Mouse (Mus musculus): ENCODE measurements around the gene Ap1s3. TPM values are rescaled to one million over a fixed set of nuclear protein-coding genes. Genes with fewer than 3 reads are reported as not detected.

The Ap1s3 gene
- polyA plus RNA-seq, 1 experiment from 2014 or later = 0.11 TPM

GRCm38 (mm10) chr1:79704672-79705071, 32.9 kb upstream of the Ap1s3 start:
- Histone ChIP-seq H3K36me3 (ENCODE audit: control insufficient read depth, insufficient read depth) (peaks cover 23% of the 10 kb centered on the region), H3K4me3 (ENCODE audit: low read length) (no peak overlapping the region), H3K9ac (ENCODE audit: low read length) (no peak overlapping the region), H3K4me2 (ENCODE audit: low read depth, low read length) (no peak overlapping the region), H3K27ac (ENCODE audit: low read length) (no peak overlapping the region), H3K27me3 (ENCODE audit: control insufficient read depth, insufficient read depth, low read length) (no peaks in the 10 kb centered on the region), H3K9me3 (replicated peaks; ENCODE audit: control insufficient read depth, low read length) (no peaks in the 10 kb centered on the region), H3K4me1 (ENCODE audit: control insufficient read depth, insufficient read depth, low read length) (no peaks in the 10 kb centered on the region)
- 80% methylated on average over 2 of the region's 2 CpGs for WGBS
- no peak for ATAC-seq (replicated peaks; ENCODE audit: extremely low read depth, insufficient read depth, low FRiP score)

GRCm38 (mm10) chr1:79703520-79703919, 31.7 kb upstream of the Ap1s3 start:
- Histone ChIP-seq H3K36me3 (ENCODE audit: control insufficient read depth, insufficient read depth) (peaks cover 23% of the 10 kb centered on the region), H3K4me2 (ENCODE audit: low read depth, low read length) (no peak overlapping the region), H3K9ac (ENCODE audit: low read length) (no peak overlapping the region), H3K9me3 (replicated peaks; ENCODE audit: control insufficient read depth, low read length) (no peaks in the 10 kb centered on the region), H3K27ac (ENCODE audit: low read length) (no peak overlapping the region), H3K4me3 (ENCODE audit: low read length) (no peak overlapping the region), H3K4me1 (ENCODE audit: control insufficient read depth, insufficient read depth, low read length) (no peaks in the 10 kb centered on the region), H3K27me3 (ENCODE audit: control insufficient read depth, insufficient read depth, low read length) (no peaks in the 10 kb centered on the region)
- ATAC-seq (replicated peaks; ENCODE audit: extremely low read depth, insufficient read depth, low FRiP score) = no peak
- WGBS = 89% methylated on average over 8 of the region's 8 CpGs

GRCm38 (mm10) chr1:79698506-79698905, 26.7 kb upstream of the Ap1s3 start:
- no peak overlapping the region for H3K27ac ChIP-seq (ENCODE audit: low read length)
- no peak overlapping the region for H3K9ac ChIP-seq (ENCODE audit: low read length)
- no peaks in the 10 kb centered on the region for H3K27me3 ChIP-seq (ENCODE audit: control insufficient read depth, insufficient read depth, low read length)
- H3K4me1 ChIP-seq (ENCODE audit: control insufficient read depth, insufficient read depth, low read length) = no peaks in the 10 kb centered on the region; the same call in 1 of the 2 replicates
- no peak overlapping the region for H3K4me3 ChIP-seq (ENCODE audit: low read length)
- 78% methylated on average over 2 of the region's 2 CpGs for WGBS
- no peaks in the 10 kb centered on the region for H3K36me3 ChIP-seq (ENCODE audit: control insufficient read depth, insufficient read depth)
- no peaks in the 10 kb centered on the region for H3K9me3 ChIP-seq (replicated peaks; ENCODE audit: control insufficient read depth, low read length)
- no peak overlapping the region for H3K4me2 ChIP-seq (ENCODE audit: low read depth, low read length)
- ATAC-seq (replicated peaks; ENCODE audit: extremely low read depth, insufficient read depth, low FRiP score) = no peak

GRCm38 (mm10) chr1:79697382-79697781, 25.6 kb upstream of the Ap1s3 start:
- 0 out of 2 replicates have a peak overlapping the region, but pooled peaks have one; percentile 19 for H3K27ac ChIP-seq (ENCODE audit: low read length)
- H3K27me3 ChIP-seq (ENCODE audit: control insufficient read depth, insufficient read depth, low read length) = no peaks in the 10 kb centered on the region
- H3K4me3 ChIP-seq (ENCODE audit: low read length) = no peak overlapping the region
- no peaks in the 10 kb centered on the region for H3K9me3 ChIP-seq (replicated peaks; ENCODE audit: control insufficient read depth, low read length)
- ATAC-seq (replicated peaks; ENCODE audit: extremely low read depth, insufficient read depth, low FRiP score) = no peak; the same call in 1 of the 2 replicates
- H3K36me3 ChIP-seq (ENCODE audit: control insufficient read depth, insufficient read depth) = no peaks in the 10 kb centered on the region
- no peak overlapping the region for H3K4me2 ChIP-seq (ENCODE audit: low read depth, low read length)
- 40% methylated on average over 9 of the region's 9 CpGs for whole genome bisulfite sequencing
- H3K9ac ChIP-seq (ENCODE audit: low read length) = no peak overlapping the region
- H3K4me1 ChIP-seq (ENCODE audit: control insufficient read depth, insufficient read depth, low read length) = no peaks in the 10 kb centered on the region; the same call in 1 of the 2 replicates

- Histone ChIP-seq H3K36me3 (ENCODE audit: control insufficient read depth, insufficient read depth) (no peaks in the 10 kb centered on the region), H3K4me1 (ENCODE audit: control insufficient read depth, insufficient read depth, low read length) (no peaks in the 10 kb centered on the region; the same call in 1 of the 2 replicates), H3K4me2 (ENCODE audit: low read depth, low read length) (no peak overlapping the region), H3K4me3 (ENCODE audit: low read length) (no peak overlapping the region), H3K9me3 (replicated peaks; ENCODE audit: control insufficient read depth, low read length) (no peaks in the 10 kb centered on the region), H3K27me3 (ENCODE audit: control insufficient read depth, insufficient read depth, low read length) (no peaks in the 10 kb centered on the region), H3K27ac (ENCODE audit: low read length) (no peak overlapping the region), H3K9ac (ENCODE audit: low read length) (no peak overlapping the region)
- 49% methylated on average over 5 of the region's 5 CpGs for WGBS
- no peak for ATAC-seq (replicated peaks; ENCODE audit: extremely low read depth, insufficient read depth, low FRiP score)
These were observed 25.2 kb upstream of the Ap1s3 start for GRCm38 (mm10) chr1:79696933-79697332.

GRCm38 (mm10) chr1:79692482-79692881, 20.7 kb upstream of the Ap1s3 start:
- Histone ChIP-seq H3K4me2 (ENCODE audit: low read depth, low read length) (no peak overlapping the region), H3K27ac (ENCODE audit: low read length) (no peak overlapping the region), H3K4me1 (ENCODE audit: control insufficient read depth, insufficient read depth, low read length) (no peaks in the 10 kb centered on the region; the same call in 1 of the 2 replicates), H3K27me3 (ENCODE audit: control insufficient read depth, insufficient read depth, low read length) (no peaks in the 10 kb centered on the region), H3K9me3 (replicated peaks; ENCODE audit: control insufficient read depth, low read length) (peaks cover 5% of the 10 kb centered on the region; the same call in 1 of the 2 replicates), H3K36me3 (ENCODE audit: control insufficient read depth, insufficient read depth) (no peaks in the 10 kb centered on the region), H3K9ac (ENCODE audit: low read length) (no peak overlapping the region), H3K4me3 (ENCODE audit: low read length) (no peak overlapping the region)
- no peak for ATAC-seq (replicated peaks; ENCODE audit: extremely low read depth, insufficient read depth, low FRiP score)
- WGBS = 64% methylated on average over 3 of the region's 3 CpGs

GRCm38 (mm10) chr1:79687254-79687653, 15.5 kb upstream of the Ap1s3 start:
- H3K4me1 ChIP-seq (ENCODE audit: control insufficient read depth, insufficient read depth, low read length) = no peaks in the 10 kb centered on the region
- ATAC-seq (replicated peaks; ENCODE audit: extremely low read depth, insufficient read depth, low FRiP score) = no peak
- no peaks in the 10 kb centered on the region for H3K27me3 ChIP-seq (ENCODE audit: control insufficient read depth, insufficient read depth, low read length)
- no peak overlapping the region for H3K4me3 ChIP-seq (ENCODE audit: low read length)
- WGBS = 31% methylated on average over 1 of the region's 1 CpGs
- no peak overlapping the region for H3K27ac ChIP-seq (ENCODE audit: low read length)
- peaks cover 5% of the 10 kb centered on the region; the same call in 1 of the 2 replicates for H3K9me3 ChIP-seq (replicated peaks; ENCODE audit: control insufficient read depth, low read length)
- H3K36me3 ChIP-seq (ENCODE audit: control insufficient read depth, insufficient read depth) = no peaks in the 10 kb centered on the region
- H3K9ac ChIP-seq (ENCODE audit: low read length) = no peak overlapping the region
- H3K4me2 ChIP-seq (ENCODE audit: low read depth, low read length) = no peak overlapping the region

- no peak overlapping the region for H3K4me2 ChIP-seq (ENCODE audit: low read depth, low read length)
- H3K36me3 ChIP-seq (ENCODE audit: control insufficient read depth, insufficient read depth) = no peaks in the 10 kb centered on the region
- peaks cover 5% of the 10 kb centered on the region; the same call in 1 of the 2 replicates for H3K9me3 ChIP-seq (replicated peaks; ENCODE audit: control insufficient read depth, low read length)
- no peak overlapping the region for H3K9ac ChIP-seq (ENCODE audit: low read length)
- ATAC-seq (replicated peaks; ENCODE audit: extremely low read depth, insufficient read depth, low FRiP score) = no peak
- H3K4me3 ChIP-seq (ENCODE audit: low read length) = no peak overlapping the region
- no peak overlapping the region for H3K27ac ChIP-seq (ENCODE audit: low read length)
- no peaks in the 10 kb centered on the region for H3K27me3 ChIP-seq (ENCODE audit: control insufficient read depth, insufficient read depth, low read length)
- H3K4me1 ChIP-seq (ENCODE audit: control insufficient read depth, insufficient read depth, low read length) = no peaks in the 10 kb centered on the region
These were observed 12.3 kb upstream of the Ap1s3 start for GRCm38 (mm10) chr1:79684027-79684426.

- ATAC-seq (replicated peaks; ENCODE audit: extremely low read depth, insufficient read depth, low FRiP score) = no peak
- Histone ChIP-seq H3K36me3 (ENCODE audit: control insufficient read depth, insufficient read depth) (no peaks in the 10 kb centered on the region), H3K27me3 (ENCODE audit: control insufficient read depth, insufficient read depth, low read length) (no peaks in the 10 kb centered on the region), H3K4me1 (ENCODE audit: control insufficient read depth, insufficient read depth, low read length) (no peaks in the 10 kb centered on the region), H3K4me2 (ENCODE audit: low read depth, low read length) (no peak overlapping the region), H3K9me3 (replicated peaks; ENCODE audit: control insufficient read depth, low read length) (peaks cover 3% of the 10 kb centered on the region; the same call in 1 of the 2 replicates), H3K9ac (ENCODE audit: low read length) (no peak overlapping the region), H3K27ac (ENCODE audit: low read length) (no peak overlapping the region), H3K4me3 (ENCODE audit: low read length) (no peak overlapping the region)
- WGBS = 15% methylated on average over 5 of the region's 5 CpGs
These were observed 11.2 kb upstream of the Ap1s3 start for GRCm38 (mm10) chr1:79682936-79683335.

All from heart, embryonic 16.5 days (tissue).